Mouse (Mus musculus) ES-E14 (cell line): ENCODE measurements around the gene Scarb1. TPM values are rescaled to one million over a fixed set of nuclear protein-coding genes. Genes with fewer than 3 reads are reported as not detected.

ENCODE experiments used
- DNase-seq: peaks from one replicate; pipeline ENCODE4 v3.0.0-alpha.2; 2013; ENCODE audit warnings: low read depth, low spot score
- H3K27ac ChIP-seq: 2 replicates; pipeline ENCODE4 v1.5.1; 2012; ENCODE audit warnings: low read depth, mild to moderate bottlenecking, low read length, moderate library complexity, mixed read lengths; ENCODE audit not compliant: poor library complexity, insufficient read depth, severe bottlenecking
- H3K36me3 ChIP-seq: 2 replicates; pipeline ENCODE4 v1.6.1; 2012; ENCODE audit warnings: mild to moderate bottlenecking, low read length, moderate library complexity, mixed read lengths; ENCODE audit not compliant: control insufficient read depth, poor library complexity, insufficient read depth, severe bottlenecking
- H3K4me1 ChIP-seq, 2 experiments: fragments of 150-350 bp in 1 of 2; sonication (generic) in 1 of 2; 2 replicates each; pipeline ENCODE4 v1.6.1; 2012; ENCODE audit warnings: low read length in 2 of 2, mild to moderate bottlenecking in 1 of 2, mixed read lengths in 1 of 2; ENCODE audit not compliant: control insufficient read depth in 2 of 2, insufficient read depth in 2 of 2, poor library complexity in 1 of 2
- H3K4me3 ChIP-seq, 2 experiments: fragments of 150-350 bp in 1 of 2; sonication (generic) in 1 of 2; 2 replicates each; pipeline ENCODE4 v1.5.1; 2012; ENCODE audit warnings: low read length in 2 of 2, low read depth in 1 of 2, mild to moderate bottlenecking in 1 of 2, mixed read lengths in 1 of 2; ENCODE audit not compliant: insufficient read depth in 1 of 2, poor library complexity in 1 of 2, severe bottlenecking in 1 of 2
- H3K9ac ChIP-seq: 2 replicates; pipeline ENCODE4 v1.6.1; 2012; ENCODE audit warnings: low read depth, mild to moderate bottlenecking, low read length, mixed read lengths; ENCODE audit not compliant: poor library complexity, insufficient read depth, severe bottlenecking
- H3K9me3 ChIP-seq: fragments of 150-350 bp; sonication (generic); 2 replicates; pipeline ENCODE4 v1.6.1; 2012; ENCODE audit warnings: low read depth, mild to moderate bottlenecking, low read length; ENCODE audit not compliant: control insufficient read depth, insufficient read depth
- CHD2 ChIP-seq: IDR thresholded peaks from 2 replicates; pipeline ENCODE4 v1.6.1; 2014; ENCODE audit warnings: mild to moderate bottlenecking, low read depth, low read length, inconsistent platforms
- HCFC1 ChIP-seq: IDR thresholded peaks from 2 replicates; pipeline ENCODE4 v1.6.1; 2012; ENCODE audit warnings: low read length, inconsistent platforms, borderline replicate concordance; ENCODE audit not compliant: insufficient read depth
- MAFK ChIP-seq: IDR thresholded peaks from 2 replicates; pipeline ENCODE4 v1.6.1; 2014; ENCODE audit warnings: mild to moderate bottlenecking, low read depth, low read length, inconsistent platforms; ENCODE audit not compliant: insufficient read depth
- ZC3H11A ChIP-seq: IDR thresholded peaks from 2 replicates; pipeline ENCODE4 v1.6.1; 2012; ENCODE audit warnings: low read depth, mild to moderate bottlenecking, inconsistent platforms, low read length, borderline replicate concordance
- ZNF384 ChIP-seq: IDR thresholded peaks from 2 replicates; pipeline ENCODE4 v1.6.1; 2012; ENCODE audit warnings: low read depth, low read length, inconsistent platforms
- in situ Hi-C, 2 experiments: fragments of 600-800 bp; cut with MboI; formaldehyde crosslinking; loops; one replicate each; pipeline ENCODE4 v1.15.1; 2025; ENCODE audit warnings: low sequenced_read_pairs in 2 of 2, inconsistent platforms in 1 of 2; ENCODE audit not compliant: unreplicated experiment in 2 of 2
- total RNA-seq: library from RNA; depleted of rRNA; stranded (reverse); fragments of 300-350 nt; gene quantifications from 2 replicates; pipeline ENCODE4 v1.2.3, GENCODE M21; 2012

The Scarb1 gene
- total RNA-seq, 1 experiment, result 28.8 TPM

GRCm38 (mm10) chr5:125242111-125242510 lies 98.8 kb downstream of the Scarb1 start:
- Histone ChIP-seq H3K4me1 (peaks cover 2 to 17% of the 10 kb centered on the region in 2 experiments; a peak in 3 of 4 replicates), H3K9ac (no peak overlapping the region), H3K27ac (no peak overlapping the region), H3K36me3 (no peaks in the 10 kb centered on the region), H3K4me3 (0 out of 4 replicates have a peak overlapping the region, but pooled peaks of 1 of the 2 experiments have one; percentile 12), H3K9me3 (no peaks in the 10 kb centered on the region)
- no peak for TF ChIP-seq HCFC1
- no peak for DNase-seq
- in situ Hi-C loops, result no loop called here

DNA sequence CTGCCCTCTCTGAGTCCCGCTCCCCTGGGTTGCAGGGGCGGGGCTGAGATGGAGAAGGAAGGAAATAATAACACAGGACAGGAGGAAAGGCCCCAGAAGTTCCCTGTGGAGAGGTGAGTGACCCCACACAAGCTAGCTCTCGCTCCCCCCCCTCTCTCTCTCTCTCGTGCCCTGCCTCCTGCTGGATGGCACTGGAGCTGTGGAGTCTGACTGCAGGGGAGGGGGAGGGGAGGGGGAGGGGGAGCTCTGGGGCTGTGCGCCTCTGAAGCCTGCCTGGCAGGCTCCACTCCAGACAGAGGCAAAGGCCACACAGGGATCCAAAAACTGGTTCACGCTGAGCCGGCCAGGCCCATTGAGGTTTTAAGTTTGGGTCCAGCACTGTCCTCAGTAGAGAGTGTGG lies 99.3 kb downstream of the Scarb1 start:
- no peak for DNase-seq
- Histone ChIP-seq H3K9ac (no peak overlapping the region), H3K4me1 (peaks cover 2 to 17% of the 10 kb centered on the region in 2 experiments; a peak in 3 of 4 replicates), H3K4me3 (0 out of 4 replicates have a peak overlapping the region, but pooled peaks of 1 of the 2 experiments have one; percentile 12), H3K36me3 (no peaks in the 10 kb centered on the region), H3K27ac (no peak overlapping the region), H3K9me3 (no peaks in the 10 kb centered on the region)
- in situ Hi-C loops, result no loop called here
- no peak for TF ChIP-seq MAFK
- TF ChIP-seq HCFC1, result no peak
- no peak for TF ChIP-seq ZNF384
- TF ChIP-seq CHD2, result no peak
- no peak for TF ChIP-seq ZC3H11A

DNA sequence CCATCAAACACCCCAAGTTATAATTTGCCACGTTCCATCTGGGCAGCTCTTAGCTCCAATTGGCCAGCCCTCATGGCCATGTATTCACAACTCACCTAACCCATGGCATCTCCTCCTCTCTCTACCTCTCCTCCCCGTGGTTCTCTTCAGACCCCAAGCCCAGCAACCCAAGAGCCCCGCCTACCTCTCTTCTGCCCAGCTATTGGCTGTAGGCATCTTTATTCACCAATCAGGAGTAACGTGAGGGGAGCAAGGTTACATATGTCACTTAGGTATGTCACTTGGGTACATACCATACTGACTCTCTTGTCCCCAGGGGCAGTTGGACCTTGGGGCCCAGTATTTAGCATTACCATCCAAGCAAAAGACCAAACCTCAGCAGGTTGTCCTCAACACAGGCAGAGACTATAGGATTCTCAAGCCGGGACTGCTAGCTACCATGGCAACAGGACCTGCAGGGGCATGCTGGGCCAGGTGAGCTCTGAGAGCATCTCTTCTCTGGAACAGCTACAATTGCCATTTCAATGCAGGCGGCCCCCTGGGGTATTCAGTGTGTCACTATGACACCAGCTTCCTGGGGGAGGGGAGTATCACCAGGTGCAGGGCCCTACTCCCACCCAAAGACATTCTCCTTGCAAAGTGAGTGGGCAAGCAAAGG lies 100.6 kb downstream of the Scarb1 start:
- Histone ChIP-seq H3K9me3 (no peaks in the 10 kb centered on the region), H3K9ac (no peak overlapping the region), H3K4me3 (no peak overlapping the region), H3K4me1 (peaks cover 2 to 15% of the 10 kb centered on the region in 2 experiments; a peak in 3 of 4 replicates), H3K36me3 (no peaks in the 10 kb centered on the region), H3K27ac (no peak overlapping the region)
- DNase-seq, result no peak
- TF ChIP-seq HCFC1 (no peak), ZC3H11A (no peak), MAFK (no peak), ZNF384 (no peak), CHD2 (no peak)
- in situ Hi-C loops, result no loop called here

GRCm38 (mm10) chr5:125235874-125236273 lies 105.0 kb downstream of the Scarb1 start:
- Histone ChIP-seq H3K9me3 (no peaks in the 10 kb centered on the region), H3K27ac (no peak overlapping the region), H3K36me3 (no peaks in the 10 kb centered on the region), H3K9ac (no peak overlapping the region), H3K4me3 (no peak overlapping the region), H3K4me1 (peaks cover 2% of the 10 kb centered on the region in 2 experiments; a peak in 2 of 4 replicates)
- in situ Hi-C loops, result no loop called here
- no peak for DNase-seq
- TF ChIP-seq ZC3H11A (no peak), ZNF384 (no peak), MAFK (no peak), HCFC1 (no peak), CHD2 (no peak)

GRCm38 (mm10) chr5:125235398-125235797 lies 105.5 kb downstream of the Scarb1 start:
- no peaks in the 10 kb centered on the region for H3K36me3 ChIP-seq
- H3K9me3 ChIP-seq, result no peaks in the 10 kb centered on the region
- no peak for DNase-seq
- TF ChIP-seq MAFK (no peak), HCFC1 (no peak), ZC3H11A (no peak), ZNF384 (no peak), CHD2 (no peak)
- H3K4me3 ChIP-seq, result no peak overlapping the region
- H3K4me1 ChIP-seq, result no peaks in the 10 kb centered on the region; a peak in 1 of 4 replicates
- no peak overlapping the region for H3K9ac ChIP-seq
- in situ Hi-C loops, result no loop called here
- no peak overlapping the region for H3K27ac ChIP-seq
